7 mouse cellular contexts compared by ENCODE assay signal in the genomic region with DNA sequence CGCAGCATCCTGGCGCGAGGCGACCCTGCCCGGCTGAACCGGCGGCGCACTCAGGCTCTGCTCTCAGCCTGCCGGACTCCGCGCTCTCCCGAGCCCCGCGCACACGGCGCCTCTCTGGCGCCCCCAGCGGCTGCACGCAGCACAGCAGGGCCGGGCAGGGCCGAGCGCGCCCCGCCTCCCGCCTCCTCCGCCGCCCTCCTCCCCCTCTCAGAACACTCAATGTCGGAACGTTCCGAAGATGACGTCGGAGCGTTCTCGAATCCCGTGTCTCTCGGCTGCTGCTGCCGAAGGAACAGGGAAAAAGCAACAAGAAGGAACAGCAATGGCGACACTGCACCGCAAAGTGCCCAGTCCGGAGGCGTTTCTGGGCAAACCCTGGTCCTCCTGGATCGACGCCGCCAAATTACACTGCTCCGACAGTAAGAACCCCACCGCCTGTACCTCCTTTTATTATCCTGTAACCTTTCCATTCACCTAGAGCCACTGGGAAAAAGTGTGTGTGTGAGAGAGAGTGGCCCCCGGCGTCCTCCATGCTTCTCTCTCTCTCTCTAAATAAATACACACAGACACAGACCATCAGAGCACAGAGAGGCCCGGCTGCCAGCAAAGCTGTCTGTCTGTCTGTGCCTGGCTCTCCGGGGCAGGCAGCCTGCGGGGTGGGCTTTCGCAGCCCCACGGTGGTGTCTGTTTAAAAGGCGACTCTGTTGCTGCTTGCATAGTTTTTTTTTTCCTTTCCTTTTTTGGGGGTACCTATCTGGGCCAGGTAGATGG. TPM values are rescaled to one million over a fixed set of nuclear protein-coding genes. Genes with fewer than 3 reads are reported as not detected.
A peak's percentile ranks its signal among the peaks of the same experiment; 100 is the strongest.
DNase-seq lines count a peak whose midpoint lies in the region; ATAC-seq lines count a peak whose summit lies in the region.

Atxn7l1 (plus strand) TSS at position 197 of the 771 bp plus-strand sequence.

- peak within 1 kb of the TSS; percentile 65; the same call in 1 of the 2 replicates for H3K27ac ChIP-seq in embryonic facial prominence, embryonic 12.5 days
- 0 out of 2 replicates have a peak within 1 kb of the TSS, but pooled peaks have one; percentile 21 for H3K27ac ChIP-seq in limb, embryonic 11.5 days (replicated peaks; ENCODE audit: low read depth, low read length)
- peak within 1 kb of the TSS; percentile 89 for H3K27ac ChIP-seq in midbrain, embryonic 14.5 days (replicated peaks; ENCODE audit: low read depth, low read length)

- H3K27me3 ChIP-seq in embryonic facial prominence, embryonic 12.5 days: 0 out of 2 replicates have a peak, but pooled peaks cover 6% of the 10 kb centered on the region
- H3K27me3 ChIP-seq in limb, embryonic 11.5 days (ENCODE audit: control insufficient read depth, insufficient read depth, low read length): 0 out of 2 replicates have a peak, but pooled peaks cover 6% of the 10 kb centered on the region
- H3K27me3 ChIP-seq in midbrain, embryonic 14.5 days (ENCODE audit: control insufficient read depth, insufficient read depth, low read length): no peaks in the 10 kb centered on the region

- peak within 1 kb of the TSS; percentile 85 for H3K9ac ChIP-seq in embryonic facial prominence, embryonic 12.5 days
- peak within 1 kb of the TSS; percentile 80 for H3K9ac ChIP-seq in limb, embryonic 11.5 days (ENCODE audit: low read length)
- H3K9ac ChIP-seq in midbrain, embryonic 14.5 days (replicated peaks; ENCODE audit: low read length): peak within 1 kb of the TSS; percentile 91

- H3K4me3 ChIP-seq in embryonic facial prominence, embryonic 12.5 days: peak within 1 kb of the TSS; percentile 77
- peak within 1 kb of the TSS; percentile 75 for H3K4me3 ChIP-seq in limb, embryonic 11.5 days (ENCODE audit: low read depth, low read length)
- H3K4me3 ChIP-seq in midbrain, embryonic 14.5 days (replicated peaks; ENCODE audit: low read depth, low read length): peak within 1 kb of the TSS; percentile 80

- peaks cover 13% of the 10 kb centered on the region for H3K4me1 ChIP-seq in embryonic facial prominence, embryonic 12.5 days
- H3K4me1 ChIP-seq in limb, embryonic 11.5 days (ENCODE audit: control insufficient read depth, insufficient read depth, low read length): peaks cover 4% of the 10 kb centered on the region; the same call in 1 of the 2 replicates
- peaks cover 29% of the 10 kb centered on the region for H3K4me1 ChIP-seq in midbrain, embryonic 14.5 days (ENCODE audit: control insufficient read depth, insufficient read depth, low read length)

- H3K36me3 ChIP-seq in embryonic facial prominence, embryonic 12.5 days: no peaks in the 10 kb centered on the region
- H3K36me3 ChIP-seq in limb, embryonic 11.5 days (ENCODE audit: control insufficient read depth, insufficient read depth, low read length): no peaks in the 10 kb centered on the region
- H3K36me3 ChIP-seq in midbrain, embryonic 14.5 days (ENCODE audit: control insufficient read depth, insufficient read depth, low read length): no peaks in the 10 kb centered on the region

- H3K4me2 ChIP-seq in embryonic facial prominence, embryonic 12.5 days (replicated peaks): peak within 1 kb of the TSS; percentile 85
- H3K4me2 ChIP-seq in limb, embryonic 11.5 days (ENCODE audit: low read depth, severe bottlenecking): peak within 1 kb of the TSS; percentile 68
- peak within 1 kb of the TSS; percentile 95 for H3K4me2 ChIP-seq in midbrain, embryonic 14.5 days (ENCODE audit: low read length)

- DNase-seq in adrenal gland, postnatal 25 days: peak; percentile 92
- peak; percentile 99 for DNase-seq in heart, adult 11 months
- DNase-seq in kidney, adult 18-20 months: peak; percentile 91
- DNase-seq in limb, embryonic 11.5 days (ENCODE audit: low spot score): peak; percentile 94
- peak; percentile 98 for DNase-seq in midbrain, embryonic 14.5 days
- DNase-seq in spleen, adult 18-20 months: peak; percentile 81 to 88

- 1% methylated on average over 54 of the region's 54 CpGs for WGBS in embryonic facial prominence, embryonic 12.5 days
- WGBS in limb, embryonic 11.5 days: under 1% methylated on average over 50 of the region's 54 CpGs
- whole genome bisulfite sequencing in midbrain, embryonic 14.5 days: under 1% methylated on average over 48 of the region's 54 CpGs

- H3K9me3 ChIP-seq in embryonic facial prominence, embryonic 12.5 days: no peaks in the 10 kb centered on the region
- no peaks in the 10 kb centered on the region for H3K9me3 ChIP-seq in limb, embryonic 11.5 days (ENCODE audit: control insufficient read depth, low read length)
- no peaks in the 10 kb centered on the region for H3K9me3 ChIP-seq in midbrain, embryonic 14.5 days (ENCODE audit: control insufficient read depth, low read length)

- ATAC-seq in embryonic facial prominence, embryonic 12.5 days (ENCODE audit: insufficient number of reproducible peaks, insufficient read depth, low FRiP score, low TSS enrichment): peak; percentile 92
- ATAC-seq in limb, embryonic 11.5 days (ENCODE audit: insufficient number of reproducible peaks, low FRiP score, low TSS enrichment, low read depth): peak; percentile 92
- peak; percentile 93 for ATAC-seq in midbrain, embryonic 14.5 days (ENCODE audit: low FRiP score, low TSS enrichment)

RNA-seq across cellular contexts. Expression of gene Atxn7l1, which starts in this region (rescaled TPM):
- total RNA-seq in adrenal gland, postnatal 25 days (2021): 31.2 and 33.1 TPM in 2 replicates
- polyA plus RNA-seq in embryonic facial prominence, embryonic 12.5 days (2016; fragmentation: Nextera tagmentation; extraction: Ambion mirVana): 10.9 and 13.9 TPM in 2 replicates
- polyA plus RNA-seq in limb, embryonic 11.5 days (2014; fragmentation: Nextera tagmentation; extraction: Ambion mirVana): 18.8 and 19.6 TPM in 2 replicates
- polyA plus RNA-seq in midbrain, embryonic 14.5 days (2014; fragmentation: Nextera tagmentation; extraction: Ambion mirVana): 22.6 and 23.9 TPM in 2 replicates

Comparison
In these comparisons a context has a peak if more than half of its experiments do, and no peak if none do; other contexts are left out.
1. Peak in every context shown above with its lines: DNase-seq, ATAC-seq, H3K4me3 ChIP-seq and H3K27ac ChIP-seq.
2. H3K27ac ChIP-seq: peak in every context shown above with its lines; median percentile 89 in midbrain, embryonic 14.5 days; 65 in embryonic facial prominence, embryonic 12.5 days; 21 in limb, embryonic 11.5 days.